9 mouse cellular contexts compared by ENCODE assay signal in the genomic region with DNA sequence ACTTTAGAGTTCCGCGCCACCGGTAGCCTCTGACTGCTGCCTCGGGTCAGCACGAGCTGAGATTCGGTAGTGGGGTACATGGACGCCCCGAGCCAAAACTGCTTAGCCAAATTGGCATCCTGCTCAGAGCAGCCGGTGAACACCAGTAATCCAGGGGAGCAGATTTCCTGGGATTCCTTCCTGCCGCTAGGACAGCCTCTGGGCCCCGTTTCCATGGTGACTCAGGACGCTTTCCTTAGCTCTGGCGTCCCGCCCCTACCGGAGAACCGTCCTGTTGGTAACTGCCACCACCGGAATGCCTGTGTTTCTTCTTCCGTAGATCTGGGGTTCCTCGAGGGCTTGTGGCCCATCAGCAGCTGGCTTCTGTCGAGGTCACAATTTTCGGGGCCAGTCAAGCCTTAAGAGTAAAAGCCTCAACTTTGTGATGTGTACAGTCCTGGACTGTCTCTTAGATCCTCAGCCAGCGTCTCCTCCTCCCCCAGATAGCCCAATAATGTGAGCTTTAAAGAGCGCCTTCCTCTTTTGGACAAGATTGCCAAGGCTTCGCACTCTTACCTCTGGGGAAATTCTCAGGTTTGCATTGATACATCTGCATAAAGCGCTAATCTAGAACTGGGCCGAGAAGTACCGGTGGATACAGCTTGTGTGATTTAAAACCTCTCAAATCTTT. TPM values are rescaled to one million over a fixed set of nuclear protein-coding genes. Genes with fewer than 3 reads are reported as not detected.
DNase-seq lines count a peak whose midpoint lies in the region; ATAC-seq and TF ChIP-seq lines count a peak whose summit lies in the region.
"Had no signal": no experiment of that assay in that cellular context is flagged by ENCODE, and none has a peak within 500 bp of the region (broad histone marks: within the 10 kb centered on the region; RNA-seq: fewer than 3 reads in every experiment).

4833427G06Rik (minus strand) TSS at position 323 of the 670 bp plus-strand sequence.

- H3K9ac ChIP-seq in limb, embryonic 12.5 days (replicated peaks), result peak within 1 kb of the TSS; percentile 42
- H3K9ac ChIP-seq in midbrain, embryonic 13.5 days (replicated peaks), result no peak within 1 kb of the TSS

- peak; percentile 24 for DNase-seq in gastrocnemius, adult 2 months
- no peak for DNase-seq in gastrocnemius, postnatal 36 days
- DNase-seq in cerebellum, adult 9-10 months, result peak; percentile 28
- peak; percentile 39 for DNase-seq in gastrocnemius, postnatal 14 days
- peak; percentile 23 for DNase-seq in induced T-regulatory cell, adult 2 months (ENCODE audit: low read depth)

- peak within 1 kb of the TSS; percentile 44 for H3K4me3 ChIP-seq in gastrocnemius, adult 2 months
- H3K4me3 ChIP-seq in limb, embryonic 12.5 days (replicated peaks), result peak within 1 kb of the TSS; percentile 55
- H3K4me3 ChIP-seq in midbrain, embryonic 13.5 days (replicated peaks), result peak within 1 kb of the TSS; percentile 61
- peak within 1 kb of the TSS; percentile 93 for H3K4me3 ChIP-seq in testis, adult 2 months (ENCODE audit: control insufficient read depth, low read depth, low read length)

- no peaks in the 10 kb centered on the region for H3K36me3 ChIP-seq in limb, embryonic 12.5 days
- no peaks in the 10 kb centered on the region for H3K36me3 ChIP-seq in midbrain, embryonic 13.5 days
- peaks cover 4% of the 10 kb centered on the region for H3K36me3 ChIP-seq in testis, adult 2 months (ENCODE audit: control insufficient read depth, insufficient read depth, low read length)

- H3K27ac ChIP-seq in gastrocnemius, adult 2 months, result no peak within 1 kb of the TSS
- no peak within 1 kb of the TSS for H3K27ac ChIP-seq in limb, embryonic 12.5 days
- no peak within 1 kb of the TSS for H3K27ac ChIP-seq in midbrain, embryonic 13.5 days
- H3K27ac ChIP-seq in testis, adult 2 months (ENCODE audit: control insufficient read depth, insufficient read depth, low read depth, low read length), result peak within 1 kb of the TSS; percentile 99
- H3K27ac ChIP-seq: macrophage had no signal

- intact Hi-C loops in gastrocnemius, adult 2 months (cut with DNase I), result no loop called here
- intact Hi-C loops in gastrocnemius, postnatal 36 days (cut with DNase I), result no loop called here
- intact Hi-C loops in gastrocnemius, postnatal 14 days (cut with DNase I; ENCODE audit: low total_unique reads), result no loop called here

- H3K4me2 ChIP-seq in limb, embryonic 12.5 days, result peak within 1 kb of the TSS; percentile 99
- H3K4me2 ChIP-seq in midbrain, embryonic 13.5 days (replicated peaks), result peak within 1 kb of the TSS; percentile 100

- peaks cover 8% of the 10 kb centered on the region for H3K4me1 ChIP-seq in limb, embryonic 12.5 days (replicated peaks)
- peaks cover 21% of the 10 kb centered on the region for H3K4me1 ChIP-seq in midbrain, embryonic 13.5 days (replicated peaks)
- H3K4me1 ChIP-seq in testis, adult 2 months (ENCODE audit: control insufficient read depth, insufficient read depth, low read length), result peaks cover 4% of the 10 kb centered on the region; the same call in 1 of the 2 replicates

- WGBS in limb, embryonic 12.5 days, result 9% methylated on average over 27 of the region's 27 CpGs
- WGBS in midbrain, embryonic 13.5 days, result 9% methylated on average over 27 of the region's 27 CpGs

- peaks cover 22% of the 10 kb centered on the region for H3K27me3 ChIP-seq in limb, embryonic 12.5 days
- peaks cover 20% of the 10 kb centered on the region for H3K27me3 ChIP-seq in midbrain, embryonic 13.5 days
- no peaks in the 10 kb centered on the region for H3K27me3 ChIP-seq in testis, adult 2 months (ENCODE audit: control insufficient read depth, insufficient read depth, low read length)

- ATAC-seq in limb, embryonic 12.5 days (ENCODE audit: insufficient number of reproducible peaks, insufficient read depth, low FRiP score, low TSS enrichment, low read depth), result no peak; the same call in 1 of the 2 replicates
- ATAC-seq in midbrain, embryonic 13.5 days, result peak; percentile 59

- no peaks in the 10 kb centered on the region for H3K9me3 ChIP-seq in limb, embryonic 12.5 days
- H3K9me3 ChIP-seq in midbrain, embryonic 13.5 days, result no peaks in the 10 kb centered on the region

- no peak for TF ChIP-seq CTCF in gastrocnemius, adult 2 months (IDR thresholded peaks at IDR 0.05)
- TF ChIP-seq CTCF in testis, adult 2 months (IDR thresholded peaks at IDR 0.05; ENCODE audit: control insufficient read depth, insufficient read depth, insufficient replicate concordance, low read depth, low read length), result peak; percentile 22; the same call in 1 of the 2 replicates

- TF ChIP-seq POLR2A in testis, adult 2 months (IDR thresholded peaks at IDR 0.05; ENCODE audit: control insufficient read depth, low read depth, low read length), result peak; percentile 93

RNA-seq across cellular contexts. Expression of gene 4833427G06Rik, which starts in this region (rescaled TPM):
- total RNA-seq in gastrocnemius, adult 2 months (2021), result not detected
- total RNA-seq in gastrocnemius, postnatal 36 days (2021), result not detected
- not detected for total RNA-seq in gastrocnemius, postnatal 14 days (2021)
- polyA plus RNA-seq in limb, embryonic 12.5 days (2016; fragmentation: Nextera tagmentation; extraction: Ambion mirVana), result not detected in 2 replicates
- polyA plus RNA-seq in midbrain, embryonic 13.5 days (2015; fragmentation: Nextera tagmentation; extraction: Ambion mirVana), result 0.55 TPM in 1 of 2 replicates, not detected in the other
- polyA plus RNA-seq in testis, adult 2 months (2012; rRNA removed), result 39.0 and 40.5 TPM in 2 replicates
- polyA plus RNA-seq: macrophage had no signal

Comparison
In these comparisons a context has a peak if more than half of its experiments do, and no peak if none do; other contexts are left out.
1. RNA of gene 4833427G06Rik (polyA plus RNA-seq): 39.0 to 40.5 TPM in testis, adult 2 months; 0.55 TPM in midbrain, embryonic 13.5 days and not detected in limb, embryonic 12.5 days; every median in the first group is over 10 times any median in the second.
2. Peak in DNase-seq and H3K4me3 ChIP-seq in gastrocnemius, adult 2 months; RNA of the gene not detected or under 1 TPM.
3. Peak in DNase-seq in gastrocnemius, postnatal 14 days; RNA of the gene not detected or under 1 TPM.
4. Peak in ATAC-seq, H3K4me3 ChIP-seq and H3K4me2 ChIP-seq in midbrain, embryonic 13.5 days; RNA of the gene not detected or under 1 TPM.
5. DNase-seq: peak in cerebellum, adult 9-10 months (single experiment) and induced T-regulatory cell, adult 2 months (single experiment); none in gastrocnemius, postnatal 36 days (0 of 2).
6. Peak in every context shown above with its lines, with median percentiles within 50 percentile points of each other: H3K4me3 ChIP-seq.